Mouse (Mus musculus) CD4-positive naive resting alpha-beta T cell, adult 57 days (primary cell): ENCODE data around the gene Erc2. TPM values are rescaled to one million over a fixed set of nuclear protein-coding genes. Genes with fewer than 3 reads are reported as not detected.

Experiments
- total RNA-seq: library from RNA; stranded (reverse); gene quantifications from one replicate; pipeline ENCODE4 v1.2.4, GENCODE M21; 2023

Erc2 gene
- total RNA-seq = not detected

DNA sequence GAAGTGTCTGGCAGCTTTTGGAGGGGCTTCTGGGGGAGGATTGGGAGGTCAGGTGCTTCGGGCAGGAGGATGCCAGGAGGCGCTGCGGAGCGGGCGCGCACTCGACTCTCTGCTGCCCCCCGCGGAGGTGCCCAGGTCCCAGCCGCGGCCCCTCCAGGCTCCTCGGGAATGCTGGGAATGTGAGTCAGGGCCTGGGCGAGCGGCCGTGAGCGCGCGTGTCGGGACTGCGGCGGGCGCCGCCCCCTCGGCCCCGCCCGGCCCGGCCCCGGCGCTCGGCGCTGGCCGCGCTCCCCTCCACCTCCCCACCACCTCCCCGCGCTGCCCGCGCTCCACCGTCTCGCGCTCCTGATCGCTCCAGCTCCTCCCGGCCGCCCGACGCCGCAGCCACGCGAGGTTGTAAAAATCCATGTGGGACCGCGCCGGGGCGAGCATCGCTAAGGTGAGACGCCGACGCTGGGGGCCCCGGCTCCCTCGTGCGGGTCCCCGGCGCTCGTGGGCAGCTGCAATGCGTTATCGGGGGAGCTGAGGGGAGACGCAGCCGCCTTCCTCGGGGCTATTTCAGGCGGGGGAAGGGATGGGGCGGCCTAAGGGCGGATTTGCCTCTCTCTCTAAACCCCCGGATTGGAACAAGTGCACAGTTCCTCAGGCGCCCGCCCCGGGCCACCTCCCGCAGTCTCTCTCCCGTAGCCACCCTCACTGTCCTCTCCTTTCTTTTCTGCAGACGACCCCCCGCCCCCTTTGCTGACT lies at the start of gene Erc2:
Erc2 (plus strand) TSS at position 253 of the 747 bp plus-strand sequence.

DNA sequence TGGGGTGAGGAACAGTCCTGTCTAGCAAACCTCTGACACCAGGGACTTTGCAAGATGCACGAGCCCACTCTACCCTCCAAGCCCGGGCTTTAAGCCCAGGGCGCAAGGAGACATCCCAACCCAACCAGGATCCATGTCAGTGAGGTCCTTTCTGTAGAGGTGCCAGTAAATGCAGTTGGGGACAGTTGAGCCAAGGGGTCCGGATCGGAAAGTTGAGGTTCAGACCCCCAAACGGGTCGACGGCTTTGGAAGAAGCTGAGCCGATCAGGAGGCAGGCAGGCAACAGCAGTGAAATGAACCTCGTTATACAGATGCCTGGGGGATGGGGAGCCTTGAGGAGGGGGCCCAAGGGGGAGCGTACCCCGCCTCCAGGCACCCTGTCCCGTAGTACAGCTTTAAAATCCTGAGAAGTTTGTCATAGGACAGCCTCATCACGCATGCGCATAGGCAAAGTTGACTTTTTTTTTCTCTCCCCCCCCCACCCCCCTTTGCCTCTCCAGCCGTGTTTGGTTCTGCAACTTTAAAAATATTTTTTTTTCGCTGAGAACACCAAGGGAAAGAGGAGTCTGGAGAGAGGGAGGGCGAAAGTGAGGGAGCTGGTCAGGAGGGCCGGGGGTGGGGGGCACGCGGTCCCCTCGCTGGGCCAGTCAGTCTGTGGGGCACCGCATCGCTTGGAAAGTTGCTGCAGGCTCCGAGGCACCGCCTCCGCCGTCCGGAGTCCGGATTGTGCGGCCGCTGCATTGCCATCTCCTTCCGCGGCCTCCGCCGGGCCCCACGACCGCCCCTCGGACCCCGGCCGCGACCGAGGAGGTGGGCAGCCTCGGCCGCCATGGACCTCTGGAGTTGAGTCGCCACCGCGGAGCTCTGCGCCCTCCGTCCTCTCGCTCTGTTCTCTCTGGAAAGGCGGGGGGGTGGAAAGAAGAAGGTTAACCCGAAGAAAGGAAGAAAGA lies 882.1 kb downstream of the Erc2 start, which contains the start of gene Wnt5a:
Wnt5a (plus strand) TSS at position 650 of the 950 bp plus-strand sequence.

Other genes starting within 250 kb of the Erc2 start
- 45.8 TPM for gene Fam208a, start 193.6 kb upstream of the Erc2 start, total RNA-seq
- 18.2 TPM for gene Ccdc66, start 114.0 kb upstream of the Erc2 start, total RNA-seq